Mouse (Mus musculus) heart, adult 2 months (tissue): ENCODE measurements around the gene Krt77. TPM values are rescaled to one million over a fixed set of nuclear protein-coding genes. Genes with fewer than 3 reads are reported as not detected.

ENCODE experiments used
- DNase-seq, 2 experiments: peaks; one replicate each; pipeline ENCODE4 v3.0.0; 2021
- H3K27ac ChIP-seq: fragments of 200-600 bp; 2 replicates; pipeline ENCODE4 v1.8.1; 2022
- H3K27me3 ChIP-seq: fragments of 200-500 bp; 2 replicates; pipeline ENCODE4 v1.6.1; 2012; ENCODE audit warnings: mild to moderate bottlenecking, low read length, inconsistent platforms, mixed read lengths; ENCODE audit not compliant: control insufficient read depth, insufficient read depth
- H3K36me3 ChIP-seq: fragments of 200-500 bp; 2 replicates; pipeline ENCODE4 v1.6.1; 2012; ENCODE audit warnings: low read length, inconsistent platforms; ENCODE audit not compliant: control insufficient read depth, insufficient read depth
- H3K4me1 ChIP-seq: fragments of 200-500 bp; 2 replicates; pipeline ENCODE4 v1.6.1; 2011; ENCODE audit warnings: low read length; ENCODE audit not compliant: control insufficient read depth, insufficient read depth
- H3K4me3 ChIP-seq: fragments of 200-600 bp; 2 replicates; pipeline ENCODE4 v1.8.1; 2022
- H3K79me2 ChIP-seq: fragments of 200-500 bp; replicated peaks from 2 replicates; pipeline ENCODE4 v1.6.1; 2012; ENCODE audit warnings: mild to moderate bottlenecking, inconsistent platforms, low read length, moderate library complexity, mixed read lengths; ENCODE audit not compliant: control insufficient read depth, insufficient read depth
- H3K9ac ChIP-seq: fragments of 200-500 bp; 2 replicates; pipeline ENCODE4 v1.6.1; 2012; ENCODE audit warnings: low read depth, mild to moderate bottlenecking, control low read depth, inconsistent platforms, low read length, mixed read lengths
- CTCF ChIP-seq: fragments of 200-600 bp; IDR thresholded peaks from 2 replicates; pipeline ENCODE4 v1.8.1; 2022; ENCODE audit warnings: antibody characterized with exemption, mild to moderate bottlenecking, moderate library complexity
- EP300 ChIP-seq: fragments of 200-500 bp; IDR thresholded peaks from 2 replicates; pipeline ENCODE4 v1.6.1; 2011; ENCODE audit warnings: low read depth, low read length, control low read depth; ENCODE audit not compliant: insufficient read depth
- POLR2A ChIP-seq: fragments of 200-500 bp; IDR thresholded peaks from 2 replicates; pipeline ENCODE4 v1.6.1; 2011; ENCODE audit warnings: mild to moderate bottlenecking, low read depth, low read length, control low read depth; ENCODE audit not compliant: insufficient read depth
- WGBS: fragments of 180-500 bp; shearing (Covaris S2); methylation state at CpG from one replicate; pipeline ENCODE4 v1.1.7; 2018; 5-methylcytosine and 5-hydroxymethylcytosine counted together
- intact Hi-C: fragments of 180-260 bp; cut with DNase I; formaldehyde crosslinking; loops from one replicate; pipeline ENCODE4 v1.15.1; 2025
- long read RNA-seq: library from polyadenylated mRNA; stranded (forward); transcript quantifications from one replicate; pipeline ENCODE4 v2.0.0, GENCODE M21; 2021
- polyA plus RNA-seq: library from polyadenylated mRNA; depleted of rRNA; stranded (reverse); fragments of >200 nt; gene quantifications from 2 replicates; pipeline ENCODE4 v1.2.3, GENCODE M21; 2012; rRNA removed
- total RNA-seq, 2 experiments: library from RNA; stranded (reverse); gene quantifications; 2 replicates each; pipeline ENCODE4 v1.2.3; 2021

Gene Krt77
- total RNA-seq, result under 1 TPM in 1 of 2 experiments, not detected in 1; 0.31 TPM
- not detected in 2 replicates for polyA plus RNA-seq
- long read RNA-seq, result 0 reads

GRCm38 (mm10) chr15:101869431-101869830 lies at the start of gene Krt77:
TSS of gene Krt77 (minus strand) at chr15:101869705.
- Histone ChIP-seq H3K9ac (no peak within 1 kb of the TSS), H3K79me2 (no peaks in the 10 kb centered on the region), H3K27ac (no peak within 1 kb of the TSS), H3K27me3 (no peaks in the 10 kb centered on the region), H3K4me3 (no peak within 1 kb of the TSS), H3K36me3 (no peaks in the 10 kb centered on the region), H3K4me1 (no peaks in the 10 kb centered on the region)
- WGBS, result 27% methylated on average over 6 of the region's 6 CpGs
- intact Hi-C loops, result no loop called here
- DNase-seq, result no peak
- TF ChIP-seq CTCF (no peak), EP300 (no peak), POLR2A (no peak)

- WGBS, result 49% methylated on average over 2 of the region's 2 CpGs
- intact Hi-C loops, result no loop called here
- TF ChIP-seq EP300 (no peak), POLR2A (no peak), CTCF (no peak)
- no peaks in the 10 kb centered on the region for H3K79me2 ChIP-seq
- no peak overlapping the region for H3K27ac ChIP-seq
- no peaks in the 10 kb centered on the region for H3K27me3 ChIP-seq
- H3K36me3 ChIP-seq, result no peaks in the 10 kb centered on the region
- no peak for DNase-seq
- no peaks in the 10 kb centered on the region for H3K4me1 ChIP-seq
- H3K4me3 ChIP-seq, result no peak overlapping the region
- H3K9ac ChIP-seq, result no peak overlapping the region
Observed at GRCm38 (mm10) chr15:101916072-101916471, 46.6 kb upstream of the Krt77 start.

GRCm38 (mm10) chr15:101904849-101905248 lies 35.3 kb upstream of the Krt77 start:
- TF ChIP-seq CTCF, result no peak
- TF ChIP-seq POLR2A, result no peak
- no peak for TF ChIP-seq EP300
- no peaks in the 10 kb centered on the region for H3K4me1 ChIP-seq
- no peaks in the 10 kb centered on the region for H3K27me3 ChIP-seq
- H3K79me2 ChIP-seq, result no peaks in the 10 kb centered on the region
- no peaks in the 10 kb centered on the region for H3K36me3 ChIP-seq
- H3K27ac ChIP-seq, result no peak overlapping the region
- DNase-seq, result no peak
- no peak overlapping the region for H3K9ac ChIP-seq
- 79% methylated on average over 5 of the region's 5 CpGs for WGBS
- H3K4me3 ChIP-seq, result no peak overlapping the region
- intact Hi-C loops, result no loop called here

- Histone ChIP-seq H3K4me1 (no peaks in the 10 kb centered on the region), H3K4me3 (no peak overlapping the region), H3K79me2 (no peaks in the 10 kb centered on the region), H3K36me3 (no peaks in the 10 kb centered on the region), H3K9ac (no peak overlapping the region), H3K27me3 (no peaks in the 10 kb centered on the region), H3K27ac (no peak overlapping the region)
- no peak for TF ChIP-seq EP300
- TF ChIP-seq CTCF, result peak; percentile 50
- TF ChIP-seq POLR2A, result no peak
- 45% methylated on average over 12 of the region's 12 CpGs for WGBS
- DNase-seq, result no peak
- intact Hi-C loops, result no loop called here
Observed at GRCm38 (mm10) chr15:101902171-101903149, 33.0 kb upstream of the Krt77 start.

- no peaks in the 10 kb centered on the region for H3K79me2 ChIP-seq
- DNase-seq, result no peak
- intact Hi-C loops, result no loop called here
- no peaks in the 10 kb centered on the region for H3K27me3 ChIP-seq
- H3K4me1 ChIP-seq, result no peaks in the 10 kb centered on the region
- H3K9ac ChIP-seq, result no peak overlapping the region
- no peak overlapping the region for H3K4me3 ChIP-seq
- TF ChIP-seq CTCF (no peak), POLR2A (no peak), EP300 (no peak)
- no peak overlapping the region for H3K27ac ChIP-seq
- no peaks in the 10 kb centered on the region for H3K36me3 ChIP-seq
- WGBS, result 85% methylated on average over 4 of the region's 4 CpGs
Observed at GRCm38 (mm10) chr15:101895216-101895615, 25.7 kb upstream of the Krt77 start.

GRCm38 (mm10) chr15:101892820-101893219 lies 23.3 kb upstream of the Krt77 start, which contains the start of gene Krt76:
TSS of gene Krt76 (minus strand) at chr15:101892920.
- Histone ChIP-seq H3K9ac (no peak within 1 kb of the TSS), H3K79me2 (no peaks in the 10 kb centered on the region), H3K4me1 (no peaks in the 10 kb centered on the region), H3K36me3 (no peaks in the 10 kb centered on the region), H3K4me3 (no peak within 1 kb of the TSS), H3K27ac (no peak within 1 kb of the TSS), H3K27me3 (no peaks in the 10 kb centered on the region)
- no peak for DNase-seq
- 51% methylated on average over 4 of the region's 4 CpGs for WGBS
- no peak for TF ChIP-seq CTCF
- no peak for TF ChIP-seq POLR2A
- TF ChIP-seq EP300, result no peak
- intact Hi-C loops, result no loop called here
